Mouse (Mus musculus): ENCODE data around the gene Bcl2l13. TPM values are rescaled to one million over a fixed set of nuclear protein-coding genes. Genes with fewer than 3 reads are reported as not detected.

The Bcl2l13 gene
- polyA plus RNA-seq, 1 experiment = 17.3 TPM

- 85% methylated on average over 11 of the region's 11 CpGs for WGBS
- no peaks in the 10 kb centered on the region for H3K4me1 ChIP-seq (ENCODE audit: control insufficient read depth, insufficient read depth, low read length)
- DNase-seq = no peak
- no peak overlapping the region for H3K4me3 ChIP-seq (replicated peaks; ENCODE audit: extremely low read depth, low read depth, low read length)
- TF ChIP-seq CTCF (IDR thresholded peaks at IDR 0.05; ENCODE audit: insufficient read depth, low read length) = no peak
- no peak for TF ChIP-seq POLR2A (IDR thresholded peaks at IDR 0.05; ENCODE audit: borderline replicate concordance, extremely low read depth, low read depth, low read length)
Measured at GRCm38 (mm10) chr6:120937999-120938608, 102.1 kb downstream of the Bcl2l13 start.

GRCm38 (mm10) chr6:120938763-120939450 lies 102.9 kb downstream of the Bcl2l13 start:
- Histone ChIP-seq H3K4me3 (replicated peaks; ENCODE audit: extremely low read depth, low read depth, low read length) (no peak overlapping the region), H3K4me1 (ENCODE audit: control insufficient read depth, insufficient read depth, low read length) (no peaks in the 10 kb centered on the region)
- TF ChIP-seq POLR2A (IDR thresholded peaks at IDR 0.05; ENCODE audit: borderline replicate concordance, extremely low read depth, low read depth, low read length) (no peak), CTCF (IDR thresholded peaks at IDR 0.05; ENCODE audit: insufficient read depth, low read length) (no peak)
- DNase-seq = no peak
- 84% methylated on average over 12 of the region's 12 CpGs for WGBS

GRCm38 (mm10) chr6:120939783-120940182 lies 103.8 kb downstream of the Bcl2l13 start:
- no peaks in the 10 kb centered on the region for H3K4me1 ChIP-seq (ENCODE audit: control insufficient read depth, insufficient read depth, low read length)
- 90% methylated on average over 3 of the region's 3 CpGs for WGBS
- no peak for DNase-seq
- no peak overlapping the region for H3K4me3 ChIP-seq (replicated peaks; ENCODE audit: extremely low read depth, low read depth, low read length)
- TF ChIP-seq POLR2A (IDR thresholded peaks at IDR 0.05; ENCODE audit: borderline replicate concordance, extremely low read depth, low read depth, low read length) = no peak
- no peak for TF ChIP-seq CTCF (IDR thresholded peaks at IDR 0.05; ENCODE audit: insufficient read depth, low read length)

GRCm38 (mm10) chr6:120940446-120941083 lies 104.6 kb downstream of the Bcl2l13 start:
- WGBS = 87% methylated on average over 7 of the region's 7 CpGs
- no peak for DNase-seq
- no peak overlapping the region for H3K4me3 ChIP-seq (replicated peaks; ENCODE audit: extremely low read depth, low read depth, low read length)
- no peaks in the 10 kb centered on the region for H3K4me1 ChIP-seq (ENCODE audit: control insufficient read depth, insufficient read depth, low read length)
- TF ChIP-seq POLR2A (IDR thresholded peaks at IDR 0.05; ENCODE audit: borderline replicate concordance, extremely low read depth, low read depth, low read length) = no peak
- TF ChIP-seq CTCF (IDR thresholded peaks at IDR 0.05; ENCODE audit: insufficient read depth, low read length) = no peak

- Histone ChIP-seq H3K4me1 (ENCODE audit: control insufficient read depth, insufficient read depth, low read length) (no peaks in the 10 kb centered on the region), H3K4me3 (replicated peaks; ENCODE audit: extremely low read depth, low read depth, low read length) (no peak overlapping the region)
- TF ChIP-seq POLR2A (IDR thresholded peaks at IDR 0.05; ENCODE audit: borderline replicate concordance, extremely low read depth, low read depth, low read length) = no peak
- no peak for TF ChIP-seq CTCF (IDR thresholded peaks at IDR 0.05; ENCODE audit: insufficient read depth, low read length)
- WGBS = 84% methylated on average over 7 of the region's 7 CpGs
- no peak for DNase-seq
Measured at GRCm38 (mm10) chr6:120941084-120941481, 105.1 kb downstream of the Bcl2l13 start.

- Histone ChIP-seq H3K4me1 (ENCODE audit: control insufficient read depth, insufficient read depth, low read length) (no peaks in the 10 kb centered on the region), H3K4me3 (replicated peaks; ENCODE audit: extremely low read depth, low read depth, low read length) (no peak overlapping the region)
- WGBS = 95% methylated on average over 13 of the region's 13 CpGs
- no peak for TF ChIP-seq POLR2A (IDR thresholded peaks at IDR 0.05; ENCODE audit: borderline replicate concordance, extremely low read depth, low read depth, low read length)
- DNase-seq = no peak
Measured at GRCm38 (mm10) chr6:120941575-120941974, 105.6 kb downstream of the Bcl2l13 start.

Other genes starting within 250 kb of the Bcl2l13 start
- 6.4 and 8.3 TPM in 2 replicates for gene Cecr2, start 169.8 kb upstream of the Bcl2l13 start, polyA plus RNA-seq (2012; rRNA removed)
- gene Slc25a18, start 62.6 kb upstream of the Bcl2l13 start, polyA plus RNA-seq (2012; rRNA removed) = 0.74 and 1.6 TPM in 2 replicates
- 115 and 161 TPM in 2 replicates for gene Atp6v1e1, start 13.4 kb upstream of the Bcl2l13 start, polyA plus RNA-seq (2012; rRNA removed)
- gene Bid, start 80.6 kb downstream of the Bcl2l13 start, polyA plus RNA-seq (2012; rRNA removed) = 3.6 and 5.4 TPM in 2 replicates